Mouse (Mus musculus): Measurements from ENCODE around the gene Actl10. TPM values are rescaled to one million over a fixed set of nuclear protein-coding genes. Genes with fewer than 3 reads are reported as not detected.

Actl10 gene
- polyA plus RNA-seq, 1 experiment = 39.7 TPM

GRCm38 (mm10) chr2:154580586-154580985, 29.0 kb downstream of the Actl10 start:
- Histone ChIP-seq H3K36me3 (ENCODE audit: control insufficient read depth, insufficient read depth, low read length) (no peaks in the 10 kb centered on the region), H3K27me3 (ENCODE audit: control insufficient read depth, insufficient read depth, low read length) (no peaks in the 10 kb centered on the region), H3K4me3 (ENCODE audit: control insufficient read depth, low read depth, low read length) (no peak overlapping the region), H3K27ac (ENCODE audit: control insufficient read depth, insufficient read depth, low read depth, low read length) (no peak overlapping the region), H3K4me1 (ENCODE audit: control insufficient read depth, insufficient read depth, low read length) (no peaks in the 10 kb centered on the region)
- TF ChIP-seq CTCF (IDR thresholded peaks at IDR 0.05; ENCODE audit: control insufficient read depth, insufficient read depth, insufficient replicate concordance, low read depth, low read length) (no peak), POLR2A (IDR thresholded peaks at IDR 0.05; ENCODE audit: control insufficient read depth, low read depth, low read length) (no peak)

GRCm38 (mm10) chr2:154581421-154581820, 29.8 kb downstream of the Actl10 start:
- H3K27ac ChIP-seq (ENCODE audit: control insufficient read depth, insufficient read depth, low read depth, low read length) = no peak overlapping the region
- TF ChIP-seq CTCF (IDR thresholded peaks at IDR 0.05; ENCODE audit: control insufficient read depth, insufficient read depth, insufficient replicate concordance, low read depth, low read length) (no peak; the same call in 1 of the 2 replicates), POLR2A (IDR thresholded peaks at IDR 0.05; ENCODE audit: control insufficient read depth, low read depth, low read length) (no peak)

DNA sequence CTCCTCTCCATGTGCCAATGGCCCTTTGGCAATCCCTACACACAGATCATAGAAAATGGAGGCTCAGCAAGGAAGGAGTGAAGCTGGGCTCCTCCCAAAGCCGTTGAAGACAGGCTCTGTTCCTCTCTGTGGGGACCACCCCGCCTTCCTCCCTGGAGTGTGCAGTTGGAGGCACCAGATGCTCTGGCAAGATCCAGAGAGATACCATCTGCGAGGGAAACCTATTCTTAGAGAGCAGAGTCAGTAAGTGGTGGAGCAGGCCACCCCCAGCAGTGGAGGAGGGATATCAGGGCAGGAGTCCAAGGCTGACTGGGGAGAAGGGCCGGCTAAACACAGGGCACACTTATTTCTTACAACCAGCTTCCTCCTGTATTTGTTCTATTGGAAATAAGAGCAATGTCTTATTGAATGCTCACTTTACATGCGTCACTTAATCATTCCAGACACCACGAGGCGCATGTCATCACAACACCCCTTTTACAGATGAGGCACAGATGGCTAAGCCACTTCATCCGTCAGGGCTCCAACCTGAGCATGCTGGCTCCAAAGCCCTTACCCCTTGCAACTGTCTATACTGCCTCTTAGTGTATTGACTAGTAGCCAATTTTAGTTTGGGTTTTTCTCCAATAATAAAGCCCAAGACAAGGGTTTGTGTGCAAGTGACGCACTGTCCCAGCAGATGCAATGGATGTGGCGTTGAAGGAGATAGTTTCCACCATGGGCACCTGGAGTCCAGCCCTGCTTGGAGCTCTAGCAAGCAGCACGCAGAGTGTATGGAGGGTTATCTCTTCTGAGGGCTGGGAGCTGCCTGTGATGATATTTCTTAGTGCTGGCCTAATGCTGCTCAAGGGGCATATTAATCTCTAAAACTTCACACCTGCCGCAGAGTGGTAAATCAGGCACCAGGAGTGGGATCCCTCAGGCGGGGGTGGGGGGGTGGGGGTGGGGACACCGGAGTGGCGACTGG, 32.6 kb downstream of the Actl10 start:
- no peaks in the 10 kb centered on the region for H3K4me1 ChIP-seq (ENCODE audit: control insufficient read depth, insufficient read depth, low read length)
- TF ChIP-seq POLR2A (IDR thresholded peaks at IDR 0.05; ENCODE audit: control insufficient read depth, low read depth, low read length) (no peak), CTCF (IDR thresholded peaks at IDR 0.05; ENCODE audit: control insufficient read depth, insufficient read depth, insufficient replicate concordance, low read depth, low read length) (no peak)
- H3K27ac ChIP-seq (ENCODE audit: control insufficient read depth, insufficient read depth, low read depth, low read length) = no peak overlapping the region
- H3K27me3 ChIP-seq (ENCODE audit: control insufficient read depth, insufficient read depth, low read length) = no peaks in the 10 kb centered on the region
- no peaks in the 10 kb centered on the region for H3K36me3 ChIP-seq (ENCODE audit: control insufficient read depth, insufficient read depth, low read length)
- H3K4me3 ChIP-seq (ENCODE audit: control insufficient read depth, low read depth, low read length) = no peak overlapping the region

More at GRCm38 (mm10) chr2:154581421-154581820, 29.8 kb downstream of the Actl10 start:
- H3K4me1 ChIP-seq (ENCODE audit: control insufficient read depth, insufficient read depth, low read length) = no peaks in the 10 kb centered on the region
- H3K36me3 ChIP-seq (ENCODE audit: control insufficient read depth, insufficient read depth, low read length) = no peaks in the 10 kb centered on the region
- H3K27me3 ChIP-seq (ENCODE audit: control insufficient read depth, insufficient read depth, low read length) = no peaks in the 10 kb centered on the region
- no peak overlapping the region for H3K4me3 ChIP-seq (ENCODE audit: control insufficient read depth, low read depth, low read length)

DNA sequence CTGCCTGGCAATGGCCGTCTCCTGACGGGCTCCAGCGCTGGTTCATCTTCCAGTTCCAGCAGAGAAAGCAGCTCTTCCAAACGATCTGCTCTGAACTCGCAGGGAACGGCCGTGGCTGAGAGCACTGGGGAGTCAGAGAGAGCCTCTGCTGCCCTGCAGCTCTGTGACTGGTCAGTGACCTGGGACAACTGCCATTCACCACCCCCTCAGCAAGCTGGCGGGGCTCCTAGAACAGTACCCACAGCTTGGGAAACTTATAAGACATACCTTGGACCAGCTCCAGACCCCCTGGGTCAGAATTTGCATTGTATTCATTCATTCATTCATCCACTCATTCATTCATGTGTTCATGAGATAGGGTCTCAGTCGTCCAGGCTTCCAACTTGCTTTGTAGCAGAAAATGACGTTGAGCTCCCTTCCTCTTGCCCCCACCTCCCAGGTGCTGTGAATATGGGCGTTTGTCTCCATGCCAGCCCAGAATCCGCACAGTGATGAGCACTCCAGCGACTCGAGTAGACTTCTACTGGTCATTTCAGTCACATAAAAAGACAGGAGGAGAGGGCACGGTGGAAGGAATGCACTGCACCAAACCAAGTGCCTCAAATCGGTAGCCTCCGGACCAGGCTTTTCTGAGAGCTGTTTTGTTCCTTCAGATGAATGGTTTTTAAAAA, 33.5 kb downstream of the Actl10 start:
- TF ChIP-seq POLR2A (IDR thresholded peaks at IDR 0.05; ENCODE audit: control insufficient read depth, low read depth, low read length) (no peak), CTCF (IDR thresholded peaks at IDR 0.05; ENCODE audit: control insufficient read depth, insufficient read depth, insufficient replicate concordance, low read depth, low read length) (no peak)
- no peaks in the 10 kb centered on the region for H3K27me3 ChIP-seq (ENCODE audit: control insufficient read depth, insufficient read depth, low read length)
- no peaks in the 10 kb centered on the region for H3K4me1 ChIP-seq (ENCODE audit: control insufficient read depth, insufficient read depth, low read length)
- H3K36me3 ChIP-seq (ENCODE audit: control insufficient read depth, insufficient read depth, low read length) = no peaks in the 10 kb centered on the region
- H3K27ac ChIP-seq (ENCODE audit: control insufficient read depth, insufficient read depth, low read depth, low read length) = no peak overlapping the region
- no peak overlapping the region for H3K4me3 ChIP-seq (ENCODE audit: control insufficient read depth, low read depth, low read length)

GRCm38 (mm10) chr2:154586405-154586804, 34.8 kb downstream of the Actl10 start:
- H3K4me1 ChIP-seq (ENCODE audit: control insufficient read depth, insufficient read depth, low read length) = no peaks in the 10 kb centered on the region
- no peak for TF ChIP-seq POLR2A (IDR thresholded peaks at IDR 0.05; ENCODE audit: control insufficient read depth, low read depth, low read length)
- peak; percentile 54; the same call in 1 of the 2 replicates for TF ChIP-seq CTCF (IDR thresholded peaks at IDR 0.05; ENCODE audit: control insufficient read depth, insufficient read depth, insufficient replicate concordance, low read depth, low read length)

GRCm38 (mm10) chr2:154589051-154589450, 37.5 kb downstream of the Actl10 start:
- Histone ChIP-seq H3K27me3 (ENCODE audit: control insufficient read depth, insufficient read depth, low read length) (no peaks in the 10 kb centered on the region), H3K27ac (ENCODE audit: control insufficient read depth, insufficient read depth, low read depth, low read length) (no peak overlapping the region), H3K36me3 (ENCODE audit: control insufficient read depth, insufficient read depth, low read length) (no peaks in the 10 kb centered on the region), H3K4me1 (ENCODE audit: control insufficient read depth, insufficient read depth, low read length) (no peaks in the 10 kb centered on the region), H3K4me3 (ENCODE audit: control insufficient read depth, low read depth, low read length) (no peak overlapping the region)
- TF ChIP-seq CTCF (IDR thresholded peaks at IDR 0.05; ENCODE audit: control insufficient read depth, insufficient read depth, insufficient replicate concordance, low read depth, low read length) (no peak), POLR2A (IDR thresholded peaks at IDR 0.05; ENCODE audit: control insufficient read depth, low read depth, low read length) (no peak)

More at GRCm38 (mm10) chr2:154586405-154586804, 34.8 kb downstream of the Actl10 start:
- Histone ChIP-seq H3K27me3 (ENCODE audit: control insufficient read depth, insufficient read depth, low read length) (no peaks in the 10 kb centered on the region), H3K36me3 (ENCODE audit: control insufficient read depth, insufficient read depth, low read length) (no peaks in the 10 kb centered on the region), H3K27ac (ENCODE audit: control insufficient read depth, insufficient read depth, low read depth, low read length) (no peak overlapping the region), H3K4me3 (ENCODE audit: control insufficient read depth, low read depth, low read length) (no peak overlapping the region)

DNA sequence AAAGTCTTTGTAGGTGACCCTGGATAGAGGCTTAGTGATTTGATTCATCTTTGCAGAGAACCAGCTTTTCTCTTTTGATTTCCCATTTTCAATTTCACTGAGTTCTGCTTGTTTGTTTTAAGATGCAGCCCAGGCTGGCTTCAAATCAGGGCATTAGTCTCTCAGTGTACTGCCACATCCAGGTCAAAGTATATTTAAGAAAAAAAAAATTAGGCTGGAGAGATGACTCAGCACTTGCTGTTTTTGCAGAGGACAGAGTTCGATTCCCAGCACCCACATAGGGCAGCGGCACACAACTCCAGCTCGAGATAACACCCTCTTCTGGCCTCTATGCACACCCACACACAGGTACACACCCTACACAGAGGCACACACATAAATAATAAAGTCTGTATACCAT, 39.7 kb downstream of the Actl10 start:
- no peaks in the 10 kb centered on the region for H3K36me3 ChIP-seq (ENCODE audit: control insufficient read depth, insufficient read depth, low read length)
- H3K27me3 ChIP-seq (ENCODE audit: control insufficient read depth, insufficient read depth, low read length) = no peaks in the 10 kb centered on the region
- no peak overlapping the region for H3K4me3 ChIP-seq (ENCODE audit: control insufficient read depth, low read depth, low read length)
- H3K27ac ChIP-seq (ENCODE audit: control insufficient read depth, insufficient read depth, low read depth, low read length) = no peak overlapping the region
- H3K4me1 ChIP-seq (ENCODE audit: control insufficient read depth, insufficient read depth, low read length) = no peaks in the 10 kb centered on the region
- TF ChIP-seq CTCF (IDR thresholded peaks at IDR 0.05; ENCODE audit: control insufficient read depth, insufficient read depth, insufficient replicate concordance, low read depth, low read length) = no peak

All from testis, adult 2 months (tissue).